Mouse (Mus musculus): Measurements from ENCODE around the gene Tex2. TPM values are rescaled to one million over a fixed set of nuclear protein-coding genes. Genes with fewer than 3 reads are reported as not detected.
"Not testable (repeated sequence)": the region's sequence is repeated elsewhere in the genome, so short reads cannot be mapped to it uniquely, and the experiment has no call there.

The Tex2 gene
- polyA plus RNA-seq, 1 experiment from 2014 or later = 39.5 TPM

- Histone ChIP-seq H3K4me3 (ENCODE audit: low read depth, low read length) (no peak overlapping the region), H3K4me1 (ENCODE audit: control insufficient read depth, insufficient read depth, low read length) (no peaks in the 10 kb centered on the region), H3K4me2 (ENCODE audit: low read depth, low read length) (no peak overlapping the region), H3K27ac (ENCODE audit: low read depth, low read length) (no peak overlapping the region), H3K9ac (replicated peaks; ENCODE audit: low read depth, low read length) (no peak overlapping the region), H3K36me3 (ENCODE audit: control insufficient read depth, insufficient read depth, low read length) (no peaks in the 10 kb centered on the region), H3K9me3 (ENCODE audit: control insufficient read depth, low read length) (no peaks in the 10 kb centered on the region), H3K27me3 (ENCODE audit: control insufficient read depth, insufficient read depth, low read length) (no peaks in the 10 kb centered on the region)
- no peak for ATAC-seq (ENCODE audit: low read depth)
- WGBS = 20% methylated on average over 6 of the region's 6 CpGs
Measured at GRCm38 (mm10) chr11:106627692-106628091, 14.5 kb upstream of the Tex2 start.

GRCm38 (mm10) chr11:106625577-106625976 is 12.4 kb upstream of the Tex2 start:
- no peaks in the 10 kb centered on the region for H3K36me3 ChIP-seq (ENCODE audit: control insufficient read depth, insufficient read depth, low read length)
- no peaks in the 10 kb centered on the region for H3K27me3 ChIP-seq (ENCODE audit: control insufficient read depth, insufficient read depth, low read length)
- 74% methylated on average over 3 of the region's 3 CpGs for WGBS
- H3K27ac ChIP-seq (ENCODE audit: low read depth, low read length) = no peak overlapping the region
- no peak overlapping the region for H3K4me3 ChIP-seq (ENCODE audit: low read depth, low read length)
- no peaks in the 10 kb centered on the region for H3K4me1 ChIP-seq (ENCODE audit: control insufficient read depth, insufficient read depth, low read length)
- H3K9me3 ChIP-seq (ENCODE audit: control insufficient read depth, low read length) = no peaks in the 10 kb centered on the region
- H3K4me2 ChIP-seq (ENCODE audit: low read depth, low read length) = no peak overlapping the region
- H3K9ac ChIP-seq (replicated peaks; ENCODE audit: low read depth, low read length) = no peak overlapping the region
- ATAC-seq (ENCODE audit: low read depth) = no peak

- Histone ChIP-seq H3K4me3 (ENCODE audit: low read depth, low read length) (no peak overlapping the region), H3K27ac (ENCODE audit: low read depth, low read length) (no peak overlapping the region), H3K9me3 (ENCODE audit: control insufficient read depth, low read length) (no peaks in the 10 kb centered on the region), H3K4me2 (ENCODE audit: low read depth, low read length) (no peak overlapping the region), H3K4me1 (ENCODE audit: control insufficient read depth, insufficient read depth, low read length) (no peaks in the 10 kb centered on the region), H3K9ac (replicated peaks; ENCODE audit: low read depth, low read length) (no peak overlapping the region), H3K36me3 (ENCODE audit: control insufficient read depth, insufficient read depth, low read length) (no peaks in the 10 kb centered on the region), H3K27me3 (ENCODE audit: control insufficient read depth, insufficient read depth, low read length) (no peaks in the 10 kb centered on the region)
- ATAC-seq (ENCODE audit: low read depth) = no peak
- WGBS = 81% methylated on average over 2 of the region's 2 CpGs
Measured at GRCm38 (mm10) chr11:106623629-106624028, 10.4 kb upstream of the Tex2 start.

GRCm38 (mm10) chr11:106622056-106622455 is 8.8 kb upstream of the Tex2 start:
- H3K27ac ChIP-seq (ENCODE audit: low read depth, low read length) = no peak overlapping the region
- no peak overlapping the region for H3K4me2 ChIP-seq (ENCODE audit: low read depth, low read length)
- H3K4me3 ChIP-seq (ENCODE audit: low read depth, low read length) = no peak overlapping the region
- ATAC-seq (ENCODE audit: low read depth) = no peak
- no peaks in the 10 kb centered on the region for H3K36me3 ChIP-seq (ENCODE audit: control insufficient read depth, insufficient read depth, low read length)
- 78% methylated on average over 8 of the region's 8 CpGs for WGBS
- H3K27me3 ChIP-seq (ENCODE audit: control insufficient read depth, insufficient read depth, low read length) = no peaks in the 10 kb centered on the region
- H3K9me3 ChIP-seq (ENCODE audit: control insufficient read depth, low read length) = no peaks in the 10 kb centered on the region
- no peak overlapping the region for H3K9ac ChIP-seq (replicated peaks; ENCODE audit: low read depth, low read length)
- H3K4me1 ChIP-seq (ENCODE audit: control insufficient read depth, insufficient read depth, low read length) = no peaks in the 10 kb centered on the region

GRCm38 (mm10) chr11:106618768-106619167 is 5.5 kb upstream of the Tex2 start:
- H3K4me2 ChIP-seq (ENCODE audit: low read depth, low read length); H3K27me3 ChIP-seq (ENCODE audit: control insufficient read depth, insufficient read depth, low read length); ATAC-seq (ENCODE audit: low read depth); H3K9me3 ChIP-seq (ENCODE audit: control insufficient read depth, low read length); H3K9ac ChIP-seq (replicated peaks; ENCODE audit: low read depth, low read length); H3K27ac ChIP-seq (ENCODE audit: low read depth, low read length); H3K4me3 ChIP-seq (ENCODE audit: low read depth, low read length); H3K4me1 ChIP-seq (ENCODE audit: control insufficient read depth, insufficient read depth, low read length); H3K36me3 ChIP-seq (ENCODE audit: control insufficient read depth, insufficient read depth, low read length): not testable (repeated sequence)
- WGBS = 87% methylated on average over 3 of the region's 4 CpGs

- Histone ChIP-seq H3K4me3 (ENCODE audit: low read depth, low read length) (no peak overlapping the region), H3K27ac (ENCODE audit: low read depth, low read length) (no peak overlapping the region), H3K4me1 (ENCODE audit: control insufficient read depth, insufficient read depth, low read length) (peaks cover 3% of the 10 kb centered on the region; the same call in 1 of the 2 replicates), H3K9me3 (ENCODE audit: control insufficient read depth, low read length) (no peaks in the 10 kb centered on the region), H3K9ac (replicated peaks; ENCODE audit: low read depth, low read length) (no peak overlapping the region), H3K4me2 (ENCODE audit: low read depth, low read length) (no peak overlapping the region), H3K27me3 (ENCODE audit: control insufficient read depth, insufficient read depth, low read length) (no peaks in the 10 kb centered on the region), H3K36me3 (ENCODE audit: control insufficient read depth, insufficient read depth, low read length) (no peaks in the 10 kb centered on the region)
- 87% methylated on average over 13 of the region's 13 CpGs for WGBS
- no peak for ATAC-seq (ENCODE audit: low read depth)
Measured at GRCm38 (mm10) chr11:106617821-106618580, 4.8 kb upstream of the Tex2 start.

GRCm38 (mm10) chr11:106615561-106615960 is 2.3 kb upstream of the Tex2 start:
- Histone ChIP-seq H3K9ac (replicated peaks; ENCODE audit: low read depth, low read length) (no peak overlapping the region), H3K36me3 (ENCODE audit: control insufficient read depth, insufficient read depth, low read length) (no peaks in the 10 kb centered on the region), H3K9me3 (ENCODE audit: control insufficient read depth, low read length) (no peaks in the 10 kb centered on the region), H3K4me2 (ENCODE audit: low read depth, low read length) (no peak overlapping the region), H3K27me3 (ENCODE audit: control insufficient read depth, insufficient read depth, low read length) (no peaks in the 10 kb centered on the region), H3K27ac (ENCODE audit: low read depth, low read length) (no peak overlapping the region), H3K4me3 (ENCODE audit: low read depth, low read length) (no peak overlapping the region), H3K4me1 (ENCODE audit: control insufficient read depth, insufficient read depth, low read length) (peaks cover 11% of the 10 kb centered on the region)
- ATAC-seq (ENCODE audit: low read depth) = no peak
- WGBS = 89% methylated on average over 4 of the region's 4 CpGs

- Histone ChIP-seq H3K4me1 (ENCODE audit: control insufficient read depth, insufficient read depth, low read length) (peaks cover 11% of the 10 kb centered on the region), H3K9ac (replicated peaks; ENCODE audit: low read depth, low read length) (no peak overlapping the region), H3K36me3 (ENCODE audit: control insufficient read depth, insufficient read depth, low read length) (no peaks in the 10 kb centered on the region), H3K4me3 (ENCODE audit: low read depth, low read length) (no peak overlapping the region), H3K4me2 (ENCODE audit: low read depth, low read length) (no peak overlapping the region), H3K27ac (ENCODE audit: low read depth, low read length) (no peak overlapping the region), H3K27me3 (ENCODE audit: control insufficient read depth, insufficient read depth, low read length) (no peaks in the 10 kb centered on the region), H3K9me3 (ENCODE audit: control insufficient read depth, low read length) (no peaks in the 10 kb centered on the region)
- no peak for ATAC-seq (ENCODE audit: low read depth)
- 90% methylated on average over 4 of the region's 4 CpGs for WGBS
Measured at GRCm38 (mm10) chr11:106614339-106614645, 1.1 kb upstream of the Tex2 start.

- peak overlapping the region; percentile 84 for H3K27ac ChIP-seq (ENCODE audit: low read depth, low read length)
- peak overlapping the region; percentile 78; the same call in 1 of the 2 replicates for H3K9ac ChIP-seq (replicated peaks; ENCODE audit: low read depth, low read length)
- H3K4me2 ChIP-seq (ENCODE audit: low read depth, low read length) = peak overlapping the region; percentile 84
- peaks cover 11% of the 10 kb centered on the region for H3K4me1 ChIP-seq (ENCODE audit: control insufficient read depth, insufficient read depth, low read length)
- H3K9me3 ChIP-seq (ENCODE audit: control insufficient read depth, low read length) = no peaks in the 10 kb centered on the region
- H3K27me3 ChIP-seq (ENCODE audit: control insufficient read depth, insufficient read depth, low read length) = no peaks in the 10 kb centered on the region
- no peak for ATAC-seq (ENCODE audit: low read depth)
- H3K36me3 ChIP-seq (ENCODE audit: control insufficient read depth, insufficient read depth, low read length) = no peaks in the 10 kb centered on the region
- peak overlapping the region; percentile 92 for H3K4me3 ChIP-seq (ENCODE audit: low read depth, low read length)
- WGBS = 54% methylated on average over 14 of the region's 15 CpGs
Measured at GRCm38 (mm10) chr11:106613638-106614338, 565 bp upstream of the Tex2 start.

Measured in neural tube, embryonic 14.5 days (tissue).